Mouse (Mus musculus) heart, postnatal 14 days (tissue): Measurements from ENCODE around the gene 2610001J05Rik. TPM values are rescaled to one million over a fixed set of nuclear protein-coding genes. Genes with fewer than 3 reads are reported as not detected.

ENCODE experiments used
- DNase-seq, 2 experiments: peaks; one replicate each; pipeline ENCODE4 v3.0.0; 2021 to 2022
- intact Hi-C: fragments of 180-260 bp; cut with DNase I; formaldehyde crosslinking; loops from one replicate; pipeline ENCODE4 v1.15.1; 2025
- total RNA-seq, 2 experiments: library from RNA; stranded (reverse); gene quantifications; 2 replicates each; pipeline ENCODE4 v1.2.3; 2021

The 2610001J05Rik gene
- total RNA-seq, 2 experiments from 2014 or later: 39.1 to 41.9 TPM

DNA sequence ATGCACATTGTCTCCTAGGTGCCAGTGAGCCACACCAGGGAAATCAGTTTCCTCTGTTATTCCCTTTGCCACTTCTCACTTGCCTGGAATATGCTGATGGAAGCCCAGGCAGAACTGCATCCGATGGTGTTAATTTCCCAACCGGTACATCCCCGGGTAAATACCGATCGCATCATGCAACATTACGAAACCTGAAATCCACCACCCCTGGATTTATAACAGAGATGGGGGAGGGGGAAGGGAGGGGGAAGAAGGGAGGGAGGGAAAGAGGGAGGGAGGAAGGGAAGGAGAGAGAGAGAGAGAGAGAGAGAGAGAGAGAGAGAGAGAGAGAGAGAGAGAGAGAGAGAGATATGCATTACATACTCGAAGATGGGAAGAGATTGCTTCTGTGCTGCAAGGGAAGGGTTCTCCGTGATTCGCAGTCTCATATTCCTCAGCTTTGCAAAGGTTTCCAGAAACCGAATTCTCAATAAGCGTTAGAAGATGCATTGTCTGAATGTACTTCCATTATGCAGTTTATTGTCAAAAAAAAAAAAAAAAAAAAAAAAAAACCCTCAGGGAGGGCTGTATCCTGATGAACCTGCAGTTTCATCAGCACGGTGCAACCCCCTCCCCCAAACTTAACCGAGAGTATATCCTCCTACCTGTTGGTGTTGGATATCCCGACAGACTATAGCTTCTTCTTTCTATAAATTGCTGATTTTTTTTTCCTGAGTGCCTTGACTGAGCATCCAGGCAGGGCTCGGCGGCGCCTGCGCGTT is 33.2 kb downstream of the 2610001J05Rik start:
- DNase-seq: no peak
- intact Hi-C loops: no loop called here

DNA sequence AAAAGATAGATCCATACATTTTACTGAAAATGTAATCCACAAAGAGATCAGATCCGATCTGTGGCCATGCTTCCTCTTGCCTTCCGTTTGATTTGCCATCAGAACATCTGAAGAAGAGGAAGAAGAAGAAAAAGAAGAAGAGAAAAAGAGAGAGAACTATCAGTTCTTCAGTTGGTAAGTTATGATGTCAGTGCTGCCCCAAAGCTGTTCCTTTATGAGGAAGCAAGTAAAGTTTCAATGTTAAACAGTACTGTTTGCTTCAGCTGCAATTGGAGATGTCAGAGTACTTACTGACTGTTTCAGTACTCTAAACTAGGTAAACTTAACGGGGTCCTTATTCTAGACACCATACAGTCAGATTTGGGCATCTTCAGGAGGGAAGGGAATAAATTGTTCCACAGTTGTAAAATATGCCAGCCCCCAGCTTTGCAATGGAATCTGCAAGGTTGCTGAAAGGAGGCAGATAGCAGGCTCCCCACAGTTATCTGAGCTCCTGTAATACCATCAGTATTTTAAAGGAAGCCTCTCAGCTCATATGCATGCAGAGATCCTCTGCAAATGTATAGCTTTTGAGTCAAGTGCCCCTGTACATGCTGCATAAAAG is 34.2 kb downstream of the 2610001J05Rik start:
- no peak for DNase-seq
- intact Hi-C loops: no loop called here

DNA sequence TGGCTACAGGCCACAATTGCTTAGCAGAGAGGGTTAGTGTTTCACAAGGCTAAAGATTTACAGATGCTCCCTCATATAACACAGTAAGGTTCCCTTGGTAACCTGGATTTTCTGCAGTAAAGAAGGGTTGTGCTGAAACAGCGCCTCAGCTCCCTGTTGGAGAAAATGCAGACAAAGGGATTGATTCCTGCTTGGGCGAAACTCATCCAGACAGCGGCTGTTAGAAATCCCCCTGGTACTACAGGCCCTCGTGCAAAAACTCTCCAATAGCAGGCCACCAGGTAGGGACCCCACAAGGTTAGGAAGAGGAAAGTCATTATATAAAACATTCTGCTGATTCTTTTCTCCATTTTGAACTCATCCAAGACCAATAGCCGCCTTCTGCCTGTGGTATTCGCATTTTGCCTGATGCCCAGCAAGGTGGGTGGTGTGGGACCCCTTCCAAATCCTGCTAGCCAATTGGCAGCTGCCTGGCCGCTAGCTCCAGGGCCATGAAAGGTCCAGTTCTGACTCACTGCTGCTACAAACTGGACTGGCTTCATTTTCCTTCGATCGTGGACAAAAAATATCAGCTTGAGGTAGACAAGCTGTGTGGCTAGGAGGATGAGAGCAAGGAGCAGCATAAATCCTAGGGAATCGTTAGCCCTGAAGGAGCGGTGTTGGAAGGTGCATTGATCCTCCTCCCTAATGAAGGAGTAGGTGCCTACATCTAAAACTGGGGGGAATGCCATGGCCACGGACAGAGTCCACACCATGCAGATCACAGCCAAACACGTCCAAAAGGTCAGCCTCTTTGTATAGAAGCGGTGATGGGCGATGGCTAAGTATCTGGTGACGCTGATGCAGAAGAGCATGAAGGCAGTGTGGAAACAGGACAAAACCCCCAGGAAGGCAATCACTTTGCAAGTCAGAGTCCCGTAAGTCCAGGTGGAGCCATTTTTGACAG is 35.3 kb downstream of the 2610001J05Rik start:
- no peak for DNase-seq
- intact Hi-C loops: no loop called here

GRCm38 (mm10) chr6:13832770-13833169 is 38.5 kb downstream of the 2610001J05Rik start:
- no peak for DNase-seq
- intact Hi-C loops: no loop called here

- DNase-seq: no peak
- intact Hi-C loops: no loop called here
Measured at GRCm38 (mm10) chr6:13828877-13829276, 42.4 kb downstream of the 2610001J05Rik start.

Other genes with a start within 250 kb of the 2610001J05Rik start
- gene Bmt2, start 193.6 kb downstream of the 2610001J05Rik start, total RNA-seq: 10 to 100 TPM; 10.3 to 12.0 TPM
- under 1 TPM; 0.17 to 0.27 TPM for gene Gpr85, start 31.6 kb downstream of the 2610001J05Rik start, total RNA-seq